Mouse (Mus musculus) liver, embryonic 14.5 days (tissue): ENCODE results near the gene Kcnk13.

Experiments used
- CTCF ChIP-seq: IDR thresholded peaks from 2 replicates; pipeline ENCODE4 v1.5.1; 2016; ENCODE audit warnings: antibody characterized with exemption, low read depth, control low read depth
- EP300 ChIP-seq: IDR thresholded peaks from 2 replicates; pipeline ENCODE4 v1.6.1; 2016; ENCODE audit warnings: antibody characterized with exemption, low read depth

- TF ChIP-seq CTCF (no peak), EP300 (no peak)
Observed at GRCm38 (mm10) chr12:99959291-99959690, 5.0 kb upstream of the Kcnk13 start.
